Mouse (Mus musculus): ENCODE measurements around the gene Dppa2. TPM values are rescaled to one million over a fixed set of nuclear protein-coding genes. Genes with fewer than 3 reads are reported as not detected.

The Dppa2 gene
- polyA plus RNA-seq, 1 experiment from 2014 or later, result not detected

GRCm38 (mm10) chr16:48356417-48356816 is 52.7 kb downstream of the Dppa2 start:
- no peak overlapping the region for H3K4me3 ChIP-seq (ENCODE audit: low read depth, low read length)
- H3K9ac ChIP-seq (ENCODE audit: low read length), result no peak overlapping the region
- no peaks in the 10 kb centered on the region for H3K27me3 ChIP-seq (ENCODE audit: control insufficient read depth, insufficient read depth, low read length)
- DNase-seq (ENCODE audit: low spot score) (no peak), ATAC-seq (ENCODE audit: insufficient number of reproducible peaks, low FRiP score, low TSS enrichment, low read depth) (no peak)
- H3K4me2 ChIP-seq (ENCODE audit: low read depth, severe bottlenecking), result no peak overlapping the region
- WGBS, result 82% methylated on average over 1 of the region's 1 CpGs
- H3K27ac ChIP-seq (replicated peaks; ENCODE audit: low read depth, low read length), result no peak overlapping the region
- H3K4me1 ChIP-seq (ENCODE audit: control insufficient read depth, insufficient read depth, low read length), result no peaks in the 10 kb centered on the region
- H3K9me3 ChIP-seq (ENCODE audit: control insufficient read depth, low read length), result no peaks in the 10 kb centered on the region
- no peaks in the 10 kb centered on the region for H3K36me3 ChIP-seq (ENCODE audit: control insufficient read depth, insufficient read depth, low read length)

GRCm38 (mm10) chr16:48360887-48361286 is 57.2 kb downstream of the Dppa2 start:
- Histone ChIP-seq H3K4me3 (ENCODE audit: low read depth, low read length) (no peak overlapping the region), H3K36me3 (ENCODE audit: control insufficient read depth, insufficient read depth, low read length) (no peaks in the 10 kb centered on the region), H3K9me3 (ENCODE audit: control insufficient read depth, low read length) (no peaks in the 10 kb centered on the region), H3K27ac (replicated peaks; ENCODE audit: low read depth, low read length) (no peak overlapping the region), H3K4me1 (ENCODE audit: control insufficient read depth, insufficient read depth, low read length) (no peaks in the 10 kb centered on the region), H3K4me2 (ENCODE audit: low read depth, severe bottlenecking) (no peak overlapping the region), H3K9ac (ENCODE audit: low read length) (no peak overlapping the region), H3K27me3 (ENCODE audit: control insufficient read depth, insufficient read depth, low read length) (no peaks in the 10 kb centered on the region)
- 96% methylated on average over 12 of the region's 12 CpGs for WGBS
- ATAC-seq (ENCODE audit: insufficient number of reproducible peaks, low FRiP score, low TSS enrichment, low read depth) (no peak), DNase-seq (ENCODE audit: low spot score) (no peak)

DNA sequence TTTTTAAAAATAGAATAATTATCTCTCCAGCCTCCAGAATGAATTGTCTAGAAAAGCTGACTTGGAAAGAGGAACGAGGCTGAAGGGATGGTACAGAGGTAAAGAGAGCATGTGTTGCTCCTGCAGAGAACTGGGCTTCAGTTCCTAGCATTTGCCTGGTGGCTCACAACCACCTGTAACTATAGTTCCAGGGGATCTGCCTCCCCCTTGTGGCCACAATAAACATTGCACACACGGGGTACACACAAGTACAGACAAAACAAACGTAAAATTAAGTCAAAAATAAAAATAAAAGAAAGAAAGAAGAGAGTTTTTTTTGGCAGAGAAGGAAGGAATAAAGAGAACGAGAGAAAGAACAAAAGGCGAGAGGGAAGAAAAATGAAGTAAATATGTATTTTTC is 63.1 kb downstream of the Dppa2 start:
- Histone ChIP-seq H3K9me3 (ENCODE audit: control insufficient read depth, low read length) (no peaks in the 10 kb centered on the region), H3K4me3 (ENCODE audit: low read depth, low read length) (no peak overlapping the region), H3K27ac (replicated peaks; ENCODE audit: low read depth, low read length) (no peak overlapping the region), H3K4me2 (ENCODE audit: low read depth, severe bottlenecking) (no peak overlapping the region), H3K9ac (ENCODE audit: low read length) (no peak overlapping the region), H3K36me3 (ENCODE audit: control insufficient read depth, insufficient read depth, low read length) (no peaks in the 10 kb centered on the region), H3K27me3 (ENCODE audit: control insufficient read depth, insufficient read depth, low read length) (no peaks in the 10 kb centered on the region), H3K4me1 (ENCODE audit: control insufficient read depth, insufficient read depth, low read length) (no peaks in the 10 kb centered on the region)
- WGBS, result 89% methylated on average over 5 of the region's 5 CpGs
- ATAC-seq (ENCODE audit: insufficient number of reproducible peaks, low FRiP score, low TSS enrichment, low read depth) (no peak), DNase-seq (ENCODE audit: low spot score) (no peak)

DNA sequence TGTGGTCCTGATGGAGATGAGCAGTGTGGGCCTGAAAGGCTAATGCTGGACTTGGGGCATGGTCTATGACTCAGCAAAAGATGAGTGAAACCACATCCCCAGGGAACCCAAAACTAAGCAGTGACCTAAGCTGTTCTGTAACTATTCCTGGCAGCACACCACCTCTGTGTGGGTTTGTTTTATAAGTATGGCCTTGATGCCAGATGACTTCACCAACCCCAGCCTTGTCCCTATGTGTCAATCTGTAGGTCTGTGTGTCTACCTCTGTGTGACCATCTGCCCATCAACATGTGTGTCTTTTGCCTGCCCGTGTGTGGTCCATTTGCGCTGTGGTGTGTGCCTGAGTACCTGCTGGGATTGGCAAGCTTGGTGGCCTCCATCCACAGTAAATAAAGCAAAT is 64.4 kb downstream of the Dppa2 start:
- ATAC-seq (ENCODE audit: insufficient number of reproducible peaks, low FRiP score, low TSS enrichment, low read depth) (no peak), DNase-seq (ENCODE audit: low spot score) (no peak)
- H3K27ac ChIP-seq (replicated peaks; ENCODE audit: low read depth, low read length), result no peak overlapping the region
- H3K9me3 ChIP-seq (ENCODE audit: control insufficient read depth, low read length), result no peaks in the 10 kb centered on the region
- H3K4me1 ChIP-seq (ENCODE audit: control insufficient read depth, insufficient read depth, low read length), result no peaks in the 10 kb centered on the region
- WGBS, result 94% methylated on average over 2 of the region's 2 CpGs
- H3K36me3 ChIP-seq (ENCODE audit: control insufficient read depth, insufficient read depth, low read length), result no peaks in the 10 kb centered on the region
- no peaks in the 10 kb centered on the region for H3K27me3 ChIP-seq (ENCODE audit: control insufficient read depth, insufficient read depth, low read length)
- H3K4me2 ChIP-seq (ENCODE audit: low read depth, severe bottlenecking), result no peak overlapping the region
- H3K4me3 ChIP-seq (ENCODE audit: low read depth, low read length), result no peak overlapping the region
- H3K9ac ChIP-seq (ENCODE audit: low read length), result no peak overlapping the region

Other genes starting within 250 kb of the Dppa2 start
- gene Dppa4, start 20.2 kb upstream of the Dppa2 start, polyA plus RNA-seq (2014; fragmentation: Nextera tagmentation; extraction: Ambion mirVana), result not detected in 2 replicates
- not detected in 2 replicates for gene Gm5485, start 108.5 kb downstream of the Dppa2 start, polyA plus RNA-seq (2014; fragmentation: Nextera tagmentation; extraction: Ambion mirVana)
- not detected in 2 replicates for gene Morc1, start 127.3 kb downstream of the Dppa2 start, polyA plus RNA-seq (2014; fragmentation: Nextera tagmentation; extraction: Ambion mirVana)

Measured in limb, embryonic 11.5 days (tissue).